Mouse (Mus musculus): Measurements from ENCODE around the gene BC030867. TPM values are rescaled to one million over a fixed set of nuclear protein-coding genes. Genes with fewer than 3 reads are reported as not detected.

Gene BC030867
- polyA plus RNA-seq, 1 experiment from 2014 or later, result 16.0 TPM

- peak overlapping the region; percentile 90 for H3K9ac ChIP-seq
- peak; percentile 40 for ATAC-seq (ENCODE audit: insufficient number of reproducible peaks, low FRiP score, low TSS enrichment, low read depth)
- 1% methylated on average over 44 of the region's 47 CpGs for WGBS
Observed at GRCm38 (mm10) chr11:102229331-102229953, 19.2 kb upstream of the BC030867 start.

GRCm38 (mm10) chr11:102230006-102230741 lies 18.5 kb upstream of the BC030867 start, which contains the start of gene Hdac5:
TSS of gene Hdac5 (minus strand) at chr11:102230166.
- Histone ChIP-seq H3K9me3 (replicated peaks) (no peaks in the 10 kb centered on the region), H3K27ac (replicated peaks) (peak within 1 kb of the TSS; percentile 92), H3K4me1 (peaks cover 43% of the 10 kb centered on the region), H3K9ac (peak within 1 kb of the TSS; percentile 90), H3K4me3 (replicated peaks) (peak within 1 kb of the TSS; percentile 89), H3K27me3 (no peaks in the 10 kb centered on the region), H3K4me2 (replicated peaks) (peak within 1 kb of the TSS; percentile 74), H3K36me3 (no peaks in the 10 kb centered on the region)
- WGBS, result under 1% methylated on average over 39 of the region's 49 CpGs
- ATAC-seq (ENCODE audit: insufficient number of reproducible peaks, low FRiP score, low TSS enrichment, low read depth), result peak; percentile 88

More at GRCm38 (mm10) chr11:102229331-102229953, 19.2 kb upstream of the BC030867 start:
- Histone ChIP-seq H3K36me3 (no peaks in the 10 kb centered on the region), H3K4me3 (replicated peaks) (peak overlapping the region; percentile 89), H3K27ac (replicated peaks) (peak overlapping the region; percentile 92), H3K4me1 (peaks cover 50% of the 10 kb centered on the region), H3K27me3 (no peaks in the 10 kb centered on the region), H3K4me2 (replicated peaks) (peak overlapping the region; percentile 74), H3K9me3 (replicated peaks) (no peaks in the 10 kb centered on the region)

- H3K9ac ChIP-seq, result no peak overlapping the region
- no peaks in the 10 kb centered on the region for H3K4me1 ChIP-seq
- no peaks in the 10 kb centered on the region for H3K36me3 ChIP-seq
- H3K27me3 ChIP-seq, result no peaks in the 10 kb centered on the region
- H3K27ac ChIP-seq (replicated peaks), result no peak overlapping the region
- 57% methylated on average over 2 of the region's 2 CpGs for WGBS
- H3K4me3 ChIP-seq (replicated peaks), result no peak overlapping the region
- no peaks in the 10 kb centered on the region for H3K9me3 ChIP-seq (replicated peaks)
- no peak overlapping the region for H3K4me2 ChIP-seq (replicated peaks)
- no peak for ATAC-seq (ENCODE audit: insufficient number of reproducible peaks, low FRiP score, low TSS enrichment, low read depth)
Observed at GRCm38 (mm10) chr11:102236022-102236421, 12.7 kb upstream of the BC030867 start.

- H3K9me3 ChIP-seq (replicated peaks), result no peaks in the 10 kb centered on the region
- ATAC-seq (ENCODE audit: insufficient number of reproducible peaks, low FRiP score, low TSS enrichment, low read depth), result no peak
- no peak overlapping the region for H3K4me2 ChIP-seq (replicated peaks)
- WGBS, result 88% methylated on average over 6 of the region's 6 CpGs
- no peak overlapping the region for H3K9ac ChIP-seq
- H3K27ac ChIP-seq (replicated peaks), result no peak overlapping the region
- H3K4me1 ChIP-seq, result peaks cover 13% of the 10 kb centered on the region
- H3K27me3 ChIP-seq, result no peaks in the 10 kb centered on the region
- no peaks in the 10 kb centered on the region for H3K36me3 ChIP-seq
- no peak overlapping the region for H3K4me3 ChIP-seq (replicated peaks)
Observed at GRCm38 (mm10) chr11:102240636-102241035, 8.0 kb upstream of the BC030867 start.

GRCm38 (mm10) chr11:102241246-102241645 lies 7.4 kb upstream of the BC030867 start:
- Histone ChIP-seq H3K4me1 (peaks cover 19% of the 10 kb centered on the region), H3K4me3 (replicated peaks) (no peak overlapping the region), H3K27me3 (no peaks in the 10 kb centered on the region), H3K9me3 (replicated peaks) (no peaks in the 10 kb centered on the region), H3K36me3 (no peaks in the 10 kb centered on the region), H3K4me2 (replicated peaks) (no peak overlapping the region), H3K9ac (no peak overlapping the region), H3K27ac (replicated peaks) (no peak overlapping the region)
- no peak for ATAC-seq (ENCODE audit: insufficient number of reproducible peaks, low FRiP score, low TSS enrichment, low read depth)
- WGBS, result 85% methylated on average over 5 of the region's 5 CpGs

- Histone ChIP-seq H3K9ac (no peak overlapping the region), H3K27ac (replicated peaks) (no peak overlapping the region), H3K4me3 (replicated peaks) (no peak overlapping the region), H3K27me3 (no peaks in the 10 kb centered on the region), H3K9me3 (replicated peaks) (no peaks in the 10 kb centered on the region), H3K36me3 (no peaks in the 10 kb centered on the region), H3K4me1 (peaks cover 22% of the 10 kb centered on the region), H3K4me2 (replicated peaks) (no peak overlapping the region)
- no peak for ATAC-seq (ENCODE audit: insufficient number of reproducible peaks, low FRiP score, low TSS enrichment, low read depth)
- WGBS, result 53% methylated on average over 5 of the region's 5 CpGs
Observed at GRCm38 (mm10) chr11:102241874-102242273, 6.8 kb upstream of the BC030867 start.

GRCm38 (mm10) chr11:102244926-102245449 lies 3.7 kb upstream of the BC030867 start:
- H3K4me3 ChIP-seq (replicated peaks), result peak overlapping the region; percentile 39
- H3K27me3 ChIP-seq, result no peaks in the 10 kb centered on the region
- peak overlapping the region; percentile 64 for H3K4me2 ChIP-seq (replicated peaks)
- ATAC-seq (ENCODE audit: insufficient number of reproducible peaks, low FRiP score, low TSS enrichment, low read depth), result peak; percentile 84
- H3K9me3 ChIP-seq (replicated peaks), result no peaks in the 10 kb centered on the region
- peak overlapping the region; percentile 15 for H3K9ac ChIP-seq
- H3K4me1 ChIP-seq, result peaks cover 34% of the 10 kb centered on the region
- no peaks in the 10 kb centered on the region for H3K36me3 ChIP-seq
- under 1% methylated on average over 32 of the region's 32 CpGs for WGBS
- H3K27ac ChIP-seq (replicated peaks), result peak overlapping the region; percentile 90

GRCm38 (mm10) chr11:102245581-102246272 lies 3.0 kb upstream of the BC030867 start:
- no peak overlapping the region; the same call in 1 of the 2 replicates for H3K9ac ChIP-seq
- H3K4me2 ChIP-seq (replicated peaks), result peak overlapping the region; percentile 64
- peak overlapping the region; percentile 39 for H3K4me3 ChIP-seq (replicated peaks)
- H3K9me3 ChIP-seq (replicated peaks), result no peaks in the 10 kb centered on the region
- H3K36me3 ChIP-seq, result no peaks in the 10 kb centered on the region
- H3K27me3 ChIP-seq, result no peaks in the 10 kb centered on the region
- H3K27ac ChIP-seq (replicated peaks), result peak overlapping the region; percentile 90
- WGBS, result 24% methylated on average over 14 of the region's 14 CpGs
- H3K4me1 ChIP-seq, result peaks cover 34% of the 10 kb centered on the region
- peak; percentile 71 for ATAC-seq (ENCODE audit: insufficient number of reproducible peaks, low FRiP score, low TSS enrichment, low read depth)

- peak overlapping the region; percentile 90 for H3K27ac ChIP-seq (replicated peaks)
- no peak overlapping the region for H3K4me3 ChIP-seq (replicated peaks)
- 45% methylated on average over 6 of the region's 6 CpGs for WGBS
- peaks cover 34% of the 10 kb centered on the region for H3K4me1 ChIP-seq
- H3K36me3 ChIP-seq, result no peaks in the 10 kb centered on the region
- no peaks in the 10 kb centered on the region for H3K9me3 ChIP-seq (replicated peaks)
- H3K9ac ChIP-seq, result no peak overlapping the region
- H3K27me3 ChIP-seq, result no peaks in the 10 kb centered on the region
- no peak for ATAC-seq (ENCODE audit: insufficient number of reproducible peaks, low FRiP score, low TSS enrichment, low read depth)
- peak overlapping the region; percentile 64 for H3K4me2 ChIP-seq (replicated peaks)
Observed at GRCm38 (mm10) chr11:102246273-102246635, 2.4 kb upstream of the BC030867 start.

- 84% methylated on average over 4 of the region's 4 CpGs for WGBS
- Histone ChIP-seq H3K27me3 (no peaks in the 10 kb centered on the region), H3K4me3 (replicated peaks) (no peak overlapping the region), H3K27ac (replicated peaks) (peak overlapping the region; percentile 90), H3K9ac (no peak overlapping the region), H3K4me2 (replicated peaks) (no peak overlapping the region), H3K9me3 (replicated peaks) (no peaks in the 10 kb centered on the region), H3K36me3 (no peaks in the 10 kb centered on the region), H3K4me1 (peaks cover 34% of the 10 kb centered on the region)
- ATAC-seq (ENCODE audit: insufficient number of reproducible peaks, low FRiP score, low TSS enrichment, low read depth), result no peak
Observed at GRCm38 (mm10) chr11:102246871-102247270, 1.8 kb upstream of the BC030867 start.

All from embryonic facial prominence, embryonic 15.5 days (tissue).